Mouse (Mus musculus): Measurements from ENCODE around the gene Fam71f1. TPM values are rescaled to one million over a fixed set of nuclear protein-coding genes. Genes with fewer than 3 reads are reported as not detected.

Fam71f1 gene
- total and polyA plus RNA-seq, 3 experiments, result 0.13 TPM; not detected in 2

DNA sequence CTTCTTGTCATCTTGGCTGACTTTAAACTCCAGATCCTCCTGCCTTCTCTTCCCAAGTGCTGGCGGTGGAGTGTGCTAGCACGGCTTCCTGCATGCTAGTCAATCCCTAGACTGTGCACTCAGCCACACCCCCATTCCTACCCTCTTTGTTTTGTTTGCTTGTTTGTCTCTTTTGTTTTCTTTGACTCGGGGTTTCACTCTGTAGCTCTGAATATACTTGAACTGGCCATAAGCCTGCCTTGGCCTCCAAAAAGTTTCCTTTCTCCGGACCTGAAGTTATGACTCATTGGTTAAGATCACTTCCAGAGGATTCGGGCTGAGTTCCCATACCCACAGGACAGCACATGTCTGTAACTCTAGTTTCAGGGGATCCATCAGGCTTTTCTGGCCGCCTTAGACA lies 30.3 kb upstream of the Fam71f1 start:
- H3K4me1 ChIP-seq (ENCODE audit: control insufficient read depth in 1 of 2, insufficient read depth in 2 of 2, low read length in 2 of 2), result no peaks in the 10 kb centered on the region
- no peak for DNase-seq (ENCODE audit: low read depth, low spot score)
- no peaks in the 10 kb centered on the region for H3K27me3 ChIP-seq (ENCODE audit: control insufficient read depth in 1 of 2, insufficient read depth in 2 of 2, low read length in 2 of 2)
- H3K36me3 ChIP-seq (ENCODE audit: control insufficient read depth in 1 of 2, insufficient read depth in 2 of 2, low read length in 2 of 2), result no peaks in the 10 kb centered on the region
- no peaks in the 10 kb centered on the region for H3K79me2 ChIP-seq (ENCODE audit: control insufficient read depth, insufficient read depth, low read length, poor library complexity)
- H3K27ac ChIP-seq (ENCODE audit: control insufficient read depth, low read depth, low read length), result no peak overlapping the region
- no peak overlapping the region for H3K4me3 ChIP-seq (ENCODE audit: control insufficient read depth in 1 of 2, insufficient read depth in 1 of 2, low read depth in 2 of 2, low read length in 2 of 2)
- H3K9ac ChIP-seq (ENCODE audit: control insufficient read depth, low read depth, low read length, poor library complexity, severe bottlenecking), result no peak overlapping the region
- TF ChIP-seq ZC3H11A (IDR thresholded peaks at IDR 0.05; ENCODE audit: low read depth, low read length) (no peak), POLR2AphosphoS5 (IDR thresholded peaks at IDR 0.05; ENCODE audit: borderline replicate concordance, low read depth, low read length) (no peak), SMC3 (IDR thresholded peaks at IDR 0.05; ENCODE audit: low read depth, low read length) (no peak), MEF2A (IDR thresholded peaks at IDR 0.05; ENCODE audit: extremely low read depth, insufficient replicate concordance, low read depth, low read length, poor library complexity, severe bottlenecking) (no peak), EP300 (IDR thresholded peaks at IDR 0.05; ENCODE audit: low read depth in 1 of 2, low read length in 2 of 2) (no peak)
- no peaks in the 10 kb centered on the region for H3K9me3 ChIP-seq (replicated peaks; ENCODE audit: insufficient read depth, low read length)

DNA sequence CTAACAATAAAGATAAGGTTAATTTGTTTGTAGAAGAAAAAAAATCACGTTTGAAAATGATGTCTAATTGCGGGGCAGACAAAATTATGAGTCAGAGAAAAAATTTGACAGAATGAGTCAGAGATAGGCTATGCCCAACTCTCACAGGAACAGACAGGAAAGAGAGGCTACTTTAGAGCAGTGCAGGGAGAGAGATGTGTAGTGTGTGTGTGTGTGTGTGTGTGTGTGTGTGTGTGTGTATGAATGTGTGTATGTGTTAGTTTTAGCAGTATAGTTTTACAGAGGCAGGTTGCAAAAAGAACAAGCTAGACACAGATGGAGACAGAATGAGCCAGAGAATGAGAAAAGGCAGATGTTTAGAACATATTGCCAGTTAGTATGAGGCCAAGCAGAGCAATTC lies 19.8 kb upstream of the Fam71f1 start:
- Histone ChIP-seq H3K4me3 (ENCODE audit: control insufficient read depth in 1 of 2, insufficient read depth in 1 of 2, low read depth in 2 of 2, low read length in 2 of 2) (no peak overlapping the region), H3K27me3 (ENCODE audit: control insufficient read depth in 1 of 2, insufficient read depth in 2 of 2, low read length in 2 of 2) (peaks cover 4 to 5% of the 10 kb centered on the region in 2 experiments; a peak in 3 of 4 replicates), H3K9me3 (replicated peaks; ENCODE audit: insufficient read depth, low read length) (no peaks in the 10 kb centered on the region), H3K79me2 (ENCODE audit: control insufficient read depth, insufficient read depth, low read length, poor library complexity) (no peaks in the 10 kb centered on the region), H3K9ac (ENCODE audit: control insufficient read depth, low read depth, low read length, poor library complexity, severe bottlenecking) (no peak overlapping the region), H3K27ac (ENCODE audit: control insufficient read depth, low read depth, low read length) (no peak overlapping the region), H3K36me3 (ENCODE audit: control insufficient read depth in 1 of 2, insufficient read depth in 2 of 2, low read length in 2 of 2) (no peaks in the 10 kb centered on the region), H3K4me1 (ENCODE audit: control insufficient read depth in 1 of 2, insufficient read depth in 2 of 2, low read length in 2 of 2) (no peaks in the 10 kb centered on the region)
- TF ChIP-seq NRF1 (IDR thresholded peaks at IDR 0.05; ENCODE audit: insufficient read depth, low read depth, low read length, poor library complexity, severe bottlenecking) (no peak), ELF1 (IDR thresholded peaks at IDR 0.05; ENCODE audit: low read depth, low read length) (no peak), NELFE (IDR thresholded peaks at IDR 0.05; ENCODE audit: low read depth, low read length) (no peak), TCF12 (IDR thresholded peaks at IDR 0.05; ENCODE audit: low read depth, low read length) (no peak), ETS1 (IDR thresholded peaks at IDR 0.05; ENCODE audit: low read depth, low read length) (no peak), RCOR1 (IDR thresholded peaks at IDR 0.05; ENCODE audit: low read depth, low read length) (no peak), MEF2A (IDR thresholded peaks at IDR 0.05; ENCODE audit: extremely low read depth, insufficient replicate concordance, low read depth, low read length, poor library complexity, severe bottlenecking) (no peak), ZNF384 (IDR thresholded peaks at IDR 0.05; ENCODE audit: low read depth, low read length) (no peak), SIN3A (IDR thresholded peaks at IDR 0.05; ENCODE audit: low read length) (no peak), BHLHE40 (IDR thresholded peaks at IDR 0.05; ENCODE audit: borderline replicate concordance, low read depth, low read length) (no peak), JUND (IDR thresholded peaks at IDR 0.05; ENCODE audit: low read depth, low read length) (no peak), MAFK (IDR thresholded peaks at IDR 0.05; ENCODE audit: borderline replicate concordance, low read depth, low read length) (no peak), CHD2 (IDR thresholded peaks at IDR 0.05; ENCODE audit: low read length) (no peak), POLR2AphosphoS2 (IDR thresholded peaks at IDR 0.05; ENCODE audit: low read length) (no peak), GABPA (IDR thresholded peaks at IDR 0.05; ENCODE audit: low read depth, low read length) (no peak), MAZ (IDR thresholded peaks at IDR 0.05; ENCODE audit: low read depth, low read length) (no peak), TBP (IDR thresholded peaks at IDR 0.05; ENCODE audit: low read depth, low read length) (no peak)
- no peak for DNase-seq (ENCODE audit: low read depth, low spot score)
